Mouse (Mus musculus): ENCODE measurements at regions not wholly inside any gene's neighbourhood (a gene's known extent, or its start where the extent isn't known, plus 50 kb on each side); places are given as distances from the start of the nearest gene placed in this dataset.
A peak's percentile ranks its signal among the peaks of the same experiment; 100 is the strongest.

GRCm38 (mm10) chr3:136993473-136993872 is 323.5 kb downstream of the Ppp3ca start:
- no peak for DNase-seq

GRCm38 (mm10) chr3:136994361-136995083 is 324.6 kb downstream of the Ppp3ca start:
- peak; percentile 45 for DNase-seq

- no peak for DNase-seq
Measured at GRCm38 (mm10) chr3:136995611-136996335, 325.8 kb downstream of the Ppp3ca start.

GRCm38 (mm10) chr3:136996381-136996895 is 326.5 kb downstream of the Ppp3ca start:
- no peak for DNase-seq

- peak; percentile 23 for DNase-seq
Measured at GRCm38 (mm10) chr3:137011551-137011950, 329.3 kb upstream of the Emcn start.

GRCm38 (mm10) chr3:137014686-137015085 is 326.2 kb upstream of the Emcn start:
- no peak for DNase-seq

GRCm38 (mm10) chr3:137015199-137015598 is 325.7 kb upstream of the Emcn start:
- DNase-seq: no peak

GRCm38 (mm10) chr3:137019971-137020634 is 320.8 kb upstream of the Emcn start:
- DNase-seq: no peak

GRCm38 (mm10) chr3:137029546-137029945 is 311.3 kb upstream of the Emcn start:
- no peak for DNase-seq

- DNase-seq: no peak
Measured at GRCm38 (mm10) chr3:137032802-137033201, 308.1 kb upstream of the Emcn start.

GRCm38 (mm10) chr3:137039638-137040037 is 301.2 kb upstream of the Emcn start:
- DNase-seq: no peak

- DNase-seq: no peak
Measured at GRCm38 (mm10) chr3:137056544-137057224, 284.2 kb upstream of the Emcn start.

- DNase-seq: no peak
Measured at GRCm38 (mm10) chr3:137057225-137057910, 283.5 kb upstream of the Emcn start.

GRCm38 (mm10) chr3:137057911-137058260 is 283.0 kb upstream of the Emcn start:
- no peak for DNase-seq

- DNase-seq: peak; percentile 47
Measured at GRCm38 (mm10) chr3:137062067-137062466, 278.8 kb upstream of the Emcn start.

- no peak for DNase-seq
Measured at GRCm38 (mm10) chr3:137067336-137067735, 273.5 kb upstream of the Emcn start.

GRCm38 (mm10) chr3:137069334-137069733 is 271.5 kb upstream of the Emcn start:
- no peak for DNase-seq

GRCm38 (mm10) chr3:137077718-137078599 is 262.9 kb upstream of the Emcn start:
- DNase-seq: no peak

GRCm38 (mm10) chr3:137078600-137078975 is 262.3 kb upstream of the Emcn start:
- no peak for DNase-seq

- DNase-seq: no peak
Measured at GRCm38 (mm10) chr3:137086896-137087295, 254.0 kb upstream of the Emcn start.

GRCm38 (mm10) chr3:137100627-137101404 is 240.1 kb upstream of the Emcn start:
- peak; percentile 60 for DNase-seq
